Mouse (Mus musculus) MEL (cell line): ENCODE measurements around the gene Pakap.

Source experiments
- CHD1 ChIP-seq: IDR thresholded peaks from 2 replicates; pipeline ENCODE4 v1.6.1; 2012; ENCODE audit warnings: low read depth, mild to moderate bottlenecking, inconsistent platforms, low read length, improper control_type of control experiment
- CTCF ChIP-seq, 3 experiments: IDR thresholded peaks in 2 of 3; conservative IDR thresholded peaks in 1 of 3; 2 replicates each; pipeline ENCODE4 v1.5.1; 2011 to 2012; ENCODE audit warnings: low read length in 3 of 3, low read depth in 2 of 3, mild to moderate bottlenecking in 2 of 3, improper control_type of control experiment in 1 of 3, inconsistent platforms in 1 of 3, mixed read lengths in 1 of 3, moderate library complexity in 1 of 3; ENCODE audit not compliant: control insufficient read depth in 1 of 3, insufficient read depth in 1 of 3, poor library complexity in 1 of 3, severe bottlenecking in 1 of 3
- E2F4 ChIP-seq: IDR thresholded peaks from 2 replicates; pipeline ENCODE4 v1.6.1; 2011; ENCODE audit warnings: low read depth, low read length, improper control_type of control experiment, borderline replicate concordance
- EP300 ChIP-seq, 2 experiments: IDR thresholded peaks; 2 replicates each; pipeline ENCODE4 v1.6.1; 2011; ENCODE audit warnings: improper control_type of control experiment in 2 of 2, low read length in 2 of 2, low read depth in 1 of 2, mild to moderate bottlenecking in 1 of 2
- GABPA ChIP-seq: IDR thresholded peaks from 2 replicates; pipeline ENCODE4 v1.6.1; 2012; ENCODE audit warnings: low read depth, mild to moderate bottlenecking, inconsistent platforms, low read length, improper control_type of control experiment, moderate library complexity
- GATA1 ChIP-seq: IDR thresholded peaks from 2 replicates; pipeline ENCODE4 v1.6.1; 2011; ENCODE audit warnings: low read depth, low read length, improper control_type of control experiment
- JUND ChIP-seq: IDR thresholded peaks from 2 replicates; pipeline ENCODE4 v1.6.1; 2011; ENCODE audit warnings: low read depth, mild to moderate bottlenecking, improper control_type of control experiment, low read length
- MEF2A ChIP-seq: IDR thresholded peaks from 2 replicates; pipeline ENCODE4 v1.6.1; 2014; ENCODE audit warnings: low read depth, mild to moderate bottlenecking, inconsistent platforms, low read length, improper control_type of control experiment; ENCODE audit not compliant: poor library complexity, insufficient replicate concordance, severe bottlenecking; ENCODE audit errors: extremely low read depth
- POLR2A ChIP-seq, 2 experiments: IDR thresholded peaks; 2 replicates each; pipeline ENCODE4 v1.6.1; 2011 to 2012; ENCODE audit warnings: low read length in 2 of 2, mild to moderate bottlenecking in 2 of 2, control low read depth in 1 of 2, improper control_type of control experiment in 1 of 2, low read depth in 1 of 2, moderate library complexity in 1 of 2; ENCODE audit not compliant: control insufficient read depth in 1 of 2, insufficient read depth in 1 of 2, poor library complexity in 1 of 2
- USF1 ChIP-seq: IDR thresholded peaks from 2 replicates; pipeline ENCODE4 v1.6.1; 2014; ENCODE audit warnings: low read depth, mild to moderate bottlenecking, inconsistent platforms, low read length, improper control_type of control experiment, moderate library complexity
- ZC3H11A ChIP-seq: IDR thresholded peaks from 2 replicates; pipeline ENCODE4 v1.6.1; 2012; ENCODE audit warnings: low read depth, mild to moderate bottlenecking, inconsistent platforms, low read length, improper control_type of control experiment

DNA sequence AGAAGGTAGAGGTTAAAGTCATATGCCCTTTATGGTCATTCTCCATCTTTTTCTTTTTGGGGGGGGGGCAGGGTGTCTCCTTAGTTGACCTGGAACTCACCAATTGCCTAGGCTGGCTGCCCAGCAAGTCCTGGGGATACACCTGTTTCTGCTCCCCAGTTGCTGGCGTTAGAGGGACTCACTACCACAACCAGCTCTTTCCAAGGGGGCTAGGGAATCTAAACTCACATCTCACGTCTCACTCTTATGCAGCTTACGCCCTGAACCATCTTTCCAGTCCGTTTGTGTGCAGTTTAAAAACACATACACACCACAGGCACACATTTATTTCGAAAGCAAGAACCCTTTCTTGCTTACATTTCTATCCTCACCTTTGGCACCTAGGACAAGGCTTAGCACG, 34.3 kb upstream of the Pakap start:
- TF ChIP-seq CTCF (IDR thresholded peaks at IDR 0.05 in 2 of 3, conservative IDR thresholded peaks at IDR 0.05 in 1 of 3; ENCODE audit: control insufficient read depth in 1 of 3, insufficient read depth in 1 of 3, low read depth in 2 of 3, low read length in 3 of 3, poor library complexity in 1 of 3, severe bottlenecking in 1 of 3) (no peak), ZC3H11A (no peak), EP300 (IDR thresholded peaks at IDR 0.05; ENCODE audit: low read depth in 1 of 2, low read length in 2 of 2) (no peak), GABPA (no peak), CHD1 (no peak), GATA1 (no peak), JUND (no peak), MEF2A (no peak), USF1 (no peak), E2F4 (no peak), POLR2A (IDR thresholded peaks at IDR 0.05; ENCODE audit: control insufficient read depth in 1 of 2, insufficient read depth in 1 of 2, low read depth in 1 of 2, low read length in 2 of 2, poor library complexity in 1 of 2) (no peak)
